Mouse (Mus musculus) midbrain, postnatal 0 days (tissue): ENCODE data around the gene Hs6st1. TPM values are rescaled to one million over a fixed set of nuclear protein-coding genes. Genes with fewer than 3 reads are reported as not detected.

Source experiments
- ATAC-seq: fragments of 200-750 bp; cut with Nextera tagmentation; 2 replicates; pipeline ENCODE4 v1.8.0; 2017; ENCODE audit warnings: moderate number of reproducible peaks, mild to moderate bottlenecking, moderate TSS enrichment, moderate library complexity; ENCODE audit not compliant: low FRiP score
- DNase-seq: peaks from one replicate; pipeline ENCODE4 v3.0.0-alpha.2; 2015; ENCODE audit warnings: low spot score
- H3K27ac ChIP-seq: fragments of 300-500 bp; sonication (generic); 2 replicates; pipeline ENCODE4 v1.5.1; 2014; ENCODE audit warnings: low read depth, mild to moderate bottlenecking, low read length, mixed read lengths
- H3K27me3 ChIP-seq: fragments of 300-500 bp; sonication (generic); 2 replicates; pipeline ENCODE4 v1.6.1; 2014; ENCODE audit warnings: low read length, control low read depth, mixed read lengths; ENCODE audit not compliant: insufficient read depth
- H3K36me3 ChIP-seq: fragments of 300-500 bp; sonication (generic); 2 replicates; pipeline ENCODE4 v1.6.1; 2014; ENCODE audit warnings: low read length, control low read depth, mixed read lengths; ENCODE audit not compliant: insufficient read depth
- H3K4me1 ChIP-seq: fragments of 300-500 bp; sonication (generic); 2 replicates; pipeline ENCODE4 v1.6.1; 2014; ENCODE audit warnings: mild to moderate bottlenecking, control low read depth, antibody characterized with exemption, low read length, mixed read lengths; ENCODE audit not compliant: insufficient read depth
- H3K4me2 ChIP-seq: fragments of 300-500 bp; sonication (generic); 2 replicates; pipeline ENCODE4 v1.6.1; 2014; ENCODE audit warnings: low read depth, mild to moderate bottlenecking, low read length, mixed read lengths; ENCODE audit not compliant: poor library complexity, severe bottlenecking
- H3K4me3 ChIP-seq: fragments of 300-500 bp; sonication (generic); 2 replicates; pipeline ENCODE4 v1.5.1; 2014; ENCODE audit warnings: low read depth, mild to moderate bottlenecking, low read length, moderate library complexity
- H3K9ac ChIP-seq: fragments of 300-500 bp; sonication (generic); replicated peaks from 2 replicates; pipeline ENCODE4 v1.6.1; 2014; ENCODE audit warnings: mild to moderate bottlenecking, low read length, moderate library complexity, mixed read lengths; ENCODE audit not compliant: poor library complexity, severe bottlenecking
- H3K9me3 ChIP-seq: fragments of 300-500 bp; sonication (generic); 2 replicates; pipeline ENCODE4 v1.6.1; 2016; ENCODE audit warnings: low read length, control low read depth
- CTCF ChIP-seq: IDR thresholded peaks from 2 replicates; pipeline ENCODE4 v1.5.1; 2016; ENCODE audit warnings: antibody characterized with exemption, mild to moderate bottlenecking
- WGBS: fragments of 180-500 bp; shearing (Covaris S2); extraction: QIAGEN DNeasy Blood & Tissue Kit; methylation state at CpG from one replicate; pipeline ENCODE4 v1.1.7; 2014; 5-methylcytosine and 5-hydroxymethylcytosine counted together
- polyA plus RNA-seq: library from polyadenylated mRNA; unstranded; fragments of >200 nt; fragmentation: Nextera tagmentation; extraction: Ambion mirVana; gene quantifications from 2 replicates; pipeline ENCODE4 v1.2.1, GENCODE M21; 2015
- total RNA-seq: library from RNA; depleted of rRNA; stranded (reverse); fragments of >200 nt; gene quantifications from 2 replicates; pipeline ENCODE4 v1.2.3, GENCODE M21; 2014

Gene Hs6st1
- total and polyA plus RNA-seq, 2 experiments from 2014 or later, result 17.4 to 104 TPM

DNA sequence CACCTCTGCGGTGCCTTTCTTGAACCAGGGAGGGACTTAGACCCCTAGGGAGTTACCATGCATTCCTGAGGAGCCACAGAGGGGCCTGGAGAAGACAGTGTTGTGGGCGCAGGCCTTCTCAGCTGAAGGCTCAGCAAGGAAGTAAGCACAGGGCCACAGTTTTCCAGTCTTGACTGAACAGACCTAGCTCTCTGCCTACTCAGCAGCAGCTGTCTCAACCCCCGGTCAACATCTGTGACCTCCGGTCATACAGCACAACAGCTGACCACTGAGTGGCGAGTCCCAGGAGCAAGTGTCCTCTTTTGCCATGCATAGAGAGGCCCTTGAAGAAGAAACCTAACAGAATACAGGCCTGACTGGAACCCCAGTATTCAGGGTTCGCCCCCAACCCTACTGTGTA lies 14.0 kb downstream of the Hs6st1 start:
- WGBS, result 92% methylated on average over 6 of the region's 6 CpGs
- H3K9me3 ChIP-seq, result no peaks in the 10 kb centered on the region
- H3K27ac ChIP-seq, result no peak overlapping the region
- TF ChIP-seq CTCF, result no peak
- DNase-seq (no peak), ATAC-seq (no peak)
- peaks cover under 1% of the 10 kb centered on the region; the same call in 1 of the 2 replicates for H3K4me1 ChIP-seq
- H3K36me3 ChIP-seq, result 0 out of 2 replicates have a peak, but pooled peaks cover 5% of the 10 kb centered on the region
- no peaks in the 10 kb centered on the region for H3K27me3 ChIP-seq
- H3K4me2 ChIP-seq, result no peak overlapping the region
- no peak overlapping the region for H3K4me3 ChIP-seq
- no peak overlapping the region for H3K9ac ChIP-seq

DNA sequence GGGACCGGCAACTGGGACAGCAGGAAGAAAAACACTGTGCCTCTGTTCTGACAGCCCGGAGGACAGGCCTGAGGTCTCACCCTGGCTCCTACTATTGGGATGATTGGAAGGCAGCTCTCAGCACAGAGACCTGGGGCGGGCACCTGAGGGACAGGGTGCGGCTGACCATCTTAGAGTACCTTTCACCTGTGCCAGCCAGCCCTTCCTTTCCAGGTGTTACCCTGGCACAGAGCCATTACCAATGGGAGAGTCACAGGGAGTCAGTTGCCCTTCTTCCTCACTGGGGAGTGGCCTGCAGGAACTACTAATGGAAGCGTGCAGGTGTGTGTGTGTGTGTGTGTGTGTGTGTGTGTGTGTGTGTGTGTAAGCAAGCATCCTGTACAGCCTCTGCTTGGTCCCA lies 15.4 kb downstream of the Hs6st1 start:
- TF ChIP-seq CTCF, result no peak
- DNase-seq, result no peak
- H3K4me3 ChIP-seq, result no peak overlapping the region
- no peaks in the 10 kb centered on the region for H3K27me3 ChIP-seq
- H3K9me3 ChIP-seq, result no peaks in the 10 kb centered on the region
- 0 out of 2 replicates have a peak, but pooled peaks cover 5% of the 10 kb centered on the region for H3K36me3 ChIP-seq
- peaks cover 9% of the 10 kb centered on the region; the same call in 1 of the 2 replicates for H3K4me1 ChIP-seq
- H3K27ac ChIP-seq, result no peak overlapping the region
- ATAC-seq, result no peak; the same call in 1 of the 2 replicates
- no peak overlapping the region for H3K9ac ChIP-seq
- WGBS, result 93% methylated on average over 5 of the region's 5 CpGs
- H3K4me2 ChIP-seq, result no peak overlapping the region

DNA sequence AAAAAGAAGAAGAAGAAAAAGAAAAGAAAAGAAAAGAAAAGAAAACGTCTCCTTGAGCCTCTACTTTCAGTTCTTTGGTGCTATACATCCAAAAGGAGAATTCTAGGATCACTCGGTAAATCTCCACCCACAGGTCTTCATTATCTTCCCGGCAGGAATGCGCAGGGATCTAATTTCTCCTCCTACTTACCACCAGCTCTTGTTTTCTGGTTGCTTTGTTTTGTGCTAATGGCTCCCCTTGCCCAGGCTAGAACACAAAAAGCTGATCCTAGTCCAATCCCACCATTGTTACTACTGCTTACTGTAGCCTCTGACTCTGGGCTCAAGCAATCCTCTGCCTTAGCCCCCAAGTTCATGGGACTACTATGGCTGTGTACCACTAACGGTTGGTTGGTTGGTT lies 16.9 kb downstream of the Hs6st1 start:
- ATAC-seq, result no peak
- Histone ChIP-seq H3K27ac (no peak overlapping the region), H3K9ac (no peak overlapping the region), H3K4me1 (peaks cover 14% of the 10 kb centered on the region; the same call in 1 of the 2 replicates), H3K36me3 (0 out of 2 replicates have a peak, but pooled peaks cover 5% of the 10 kb centered on the region), H3K4me3 (no peak overlapping the region), H3K4me2 (no peak overlapping the region), H3K27me3 (no peaks in the 10 kb centered on the region), H3K9me3 (no peaks in the 10 kb centered on the region)
- 92% methylated on average over 5 of the region's 5 CpGs for WGBS
- DNase-seq, result no peak
- TF ChIP-seq CTCF, result no peak

DNA sequence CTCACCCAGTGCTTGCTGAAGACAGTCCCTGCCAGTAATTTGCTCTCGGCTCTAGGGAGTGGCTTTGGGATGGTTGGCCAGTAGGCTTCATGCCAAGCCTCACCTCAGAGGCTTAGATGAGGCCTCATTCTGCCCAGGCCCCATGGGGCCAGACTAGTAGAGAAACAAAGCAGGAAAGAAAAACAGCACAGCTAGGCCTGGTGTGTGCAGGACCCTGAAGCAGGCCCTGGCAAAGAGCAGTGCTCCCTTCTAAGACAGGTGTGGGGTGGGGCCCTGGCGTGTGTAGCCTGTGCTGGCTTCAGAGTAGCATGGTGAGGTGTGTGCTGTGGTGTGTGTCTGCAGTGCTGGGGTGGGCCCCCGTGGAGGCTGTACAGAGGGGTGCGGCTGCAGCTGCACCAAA lies 20.2 kb downstream of the Hs6st1 start:
- Histone ChIP-seq H3K27me3 (no peaks in the 10 kb centered on the region), H3K27ac (no peak overlapping the region), H3K4me1 (peaks cover 16% of the 10 kb centered on the region; the same call in 1 of the 2 replicates), H3K4me3 (no peak overlapping the region), H3K9ac (peak overlapping the region; percentile 13; the same call in 1 of the 2 replicates), H3K4me2 (no peak overlapping the region), H3K9me3 (no peaks in the 10 kb centered on the region), H3K36me3 (0 out of 2 replicates have a peak, but pooled peaks cover 2% of the 10 kb centered on the region)
- ATAC-seq (0 out of 2 replicates have a peak, but pooled peaks have one; percentile 25), DNase-seq (peak; percentile 41)
- TF ChIP-seq CTCF, result no peak
- WGBS, result 58% methylated on average over 4 of the region's 4 CpGs

- no peak for TF ChIP-seq CTCF
- WGBS, result 43% methylated on average over 1 of the region's 1 CpGs
- Histone ChIP-seq H3K4me3 (no peak overlapping the region), H3K4me1 (peaks cover 16% of the 10 kb centered on the region; the same call in 1 of the 2 replicates), H3K4me2 (no peak overlapping the region), H3K9me3 (no peaks in the 10 kb centered on the region), H3K27ac (no peak overlapping the region), H3K36me3 (peaks cover 5% of the 10 kb centered on the region; the same call in 1 of the 2 replicates), H3K9ac (no peak overlapping the region), H3K27me3 (no peaks in the 10 kb centered on the region)
- no peak for DNase-seq
- 0 out of 2 replicates have a peak, but pooled peaks have one; percentile 34 for ATAC-seq
These were observed 21.3 kb downstream of the Hs6st1 start for GRCm38 (mm10) chr1:36089481-36089880.

DNA sequence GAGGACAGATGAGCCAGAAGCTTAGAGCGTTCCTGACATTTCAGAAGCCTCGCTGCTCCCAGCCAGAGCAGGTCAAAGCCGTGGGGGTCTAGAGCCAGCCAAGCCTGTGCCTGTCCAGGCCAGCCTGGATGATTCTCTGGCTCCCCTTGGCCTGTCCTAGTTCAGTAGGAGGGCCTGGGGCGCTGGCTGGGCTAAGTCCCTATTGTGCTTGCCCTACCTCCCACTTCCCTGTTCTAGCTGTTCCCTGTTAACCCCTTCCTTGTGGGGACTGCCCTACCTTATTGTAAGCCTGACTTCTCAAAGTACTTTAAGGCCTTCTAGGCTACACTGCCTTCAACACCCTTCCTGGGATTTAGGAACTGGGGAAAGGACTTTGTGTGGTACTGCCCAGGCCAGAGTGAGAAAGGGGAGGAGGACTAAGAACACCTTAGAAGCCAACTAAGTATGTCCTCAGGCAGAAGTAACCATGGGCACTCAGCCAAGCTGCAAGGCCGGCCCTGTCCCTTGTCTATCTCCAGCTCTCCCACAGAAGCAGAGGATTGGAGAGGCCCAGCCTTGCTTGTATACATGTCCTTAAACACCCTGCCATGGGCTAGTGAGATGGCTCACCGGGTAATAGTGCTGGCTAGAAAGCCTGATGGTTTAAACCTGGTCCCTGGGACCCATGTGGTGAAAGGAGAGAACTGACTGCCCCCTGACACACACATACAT lies 22.0 kb downstream of the Hs6st1 start:
- peaks cover 16% of the 10 kb centered on the region; the same call in 1 of the 2 replicates for H3K4me1 ChIP-seq
- 53% methylated on average over 6 of the region's 6 CpGs for WGBS
- no peak overlapping the region for H3K4me3 ChIP-seq
- DNase-seq (no peak), ATAC-seq (0 out of 2 replicates have a peak, but pooled peaks have one; percentile 17)
- H3K9ac ChIP-seq, result no peak overlapping the region
- H3K9me3 ChIP-seq, result no peaks in the 10 kb centered on the region
- H3K4me2 ChIP-seq, result no peak overlapping the region
- H3K36me3 ChIP-seq, result peaks cover 10% of the 10 kb centered on the region
- no peaks in the 10 kb centered on the region for H3K27me3 ChIP-seq
- no peak overlapping the region for H3K27ac ChIP-seq
- TF ChIP-seq CTCF, result no peak
